Mouse (Mus musculus) spleen, embryonic (tissue): ENCODE results near the gene Tmem239.

Experiments
- CTCF ChIA-PET: fragments of 350-600 bp; sonication (Branson Sonifier 250); formaldehyde crosslinking; loops from one replicate; lab custom pipeline; 2022; lab: Charles Lee

The Tmem239 gene

DNA sequence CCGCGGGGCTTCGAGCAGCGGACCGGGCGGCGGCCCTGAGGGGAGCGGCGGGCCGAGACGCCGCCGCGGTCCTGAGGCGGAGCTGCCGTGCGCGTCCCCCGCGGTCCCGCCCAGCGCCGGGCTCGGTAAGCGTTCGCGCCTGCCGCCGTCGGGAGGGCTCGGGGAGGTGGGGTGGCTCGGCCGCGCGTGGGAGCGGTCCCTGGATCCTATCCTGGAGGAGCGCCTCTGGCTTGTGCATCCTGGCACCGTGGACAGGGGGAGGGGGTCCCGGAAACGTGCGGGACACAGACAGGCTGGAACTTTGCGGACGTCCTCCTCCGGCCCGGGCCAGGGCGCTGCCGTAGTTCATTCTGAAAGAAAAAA is 44.1 kb downstream of the Tmem239 start:
- CTCF ChIA-PET = no interaction called here

DNA sequence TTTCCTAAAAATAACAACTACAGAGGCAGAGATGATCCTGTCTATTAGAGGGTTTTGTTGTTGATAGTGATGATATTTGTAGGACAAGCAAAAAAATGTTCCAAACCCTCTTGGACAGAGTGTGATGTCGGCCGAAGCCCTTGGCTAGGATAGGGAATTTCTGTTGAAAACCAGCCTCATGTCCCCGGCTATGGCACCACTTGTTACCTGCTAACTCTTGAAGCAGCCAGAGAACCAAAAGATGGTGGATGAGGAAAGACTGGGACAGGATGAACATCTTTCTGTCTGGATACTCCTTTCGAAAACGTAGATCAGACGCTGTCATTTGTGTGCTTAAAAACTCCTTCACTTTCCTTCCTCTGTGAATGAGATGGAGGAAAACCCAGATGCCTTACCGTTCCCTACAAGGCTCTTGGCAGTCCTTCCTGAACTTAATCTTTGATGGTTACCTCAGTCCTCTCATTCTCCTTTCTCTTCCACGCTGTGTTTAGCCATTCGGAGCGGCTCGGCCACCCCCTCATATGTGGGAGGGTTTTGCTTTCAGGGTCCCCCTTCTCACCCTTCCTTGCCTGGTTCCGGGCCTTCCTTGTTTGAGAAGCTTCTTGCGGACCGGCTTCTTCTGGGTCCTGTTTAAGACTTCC is 44.9 kb downstream of the Tmem239 start:
- CTCF ChIA-PET = no interaction called here

DNA sequence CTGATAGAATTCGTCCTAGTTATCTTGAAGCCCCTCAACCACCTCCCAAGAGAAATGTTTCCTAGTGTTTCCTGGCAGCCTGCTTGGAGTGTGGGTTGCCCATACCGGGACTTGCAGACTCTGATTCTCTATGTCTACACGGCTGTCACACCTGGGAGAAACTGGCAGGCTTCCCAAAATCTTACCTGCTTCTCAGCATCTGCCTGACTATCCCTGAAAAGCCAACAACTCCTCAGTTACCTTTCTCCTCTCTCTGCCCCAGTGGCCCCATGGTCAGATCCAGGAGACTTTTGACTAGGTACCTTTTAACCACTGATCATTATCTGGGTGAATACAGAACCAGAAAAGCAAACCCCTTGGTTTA is 45.4 kb downstream of the Tmem239 start:
- CTCF ChIA-PET = no interaction called here

DNA sequence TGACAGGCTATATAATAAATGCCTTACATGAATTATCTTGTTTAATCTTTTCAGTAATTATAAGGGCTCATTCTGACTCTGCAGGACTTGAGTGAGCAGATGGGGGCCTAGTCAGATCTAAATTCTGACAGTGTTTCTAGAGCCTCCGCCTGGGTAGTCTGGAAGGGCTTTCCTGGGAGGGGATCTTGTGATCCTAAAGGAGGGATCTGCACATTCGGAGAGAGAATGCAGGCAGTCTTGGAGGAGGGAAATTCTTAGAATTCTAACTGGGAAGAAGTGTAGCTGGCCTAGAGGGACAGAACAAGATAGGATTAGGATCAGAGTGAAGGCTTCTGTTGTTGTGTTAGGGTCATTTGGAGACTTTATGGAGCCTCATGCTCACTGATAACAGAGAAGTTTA is 46.0 kb downstream of the Tmem239 start:
- CTCF ChIA-PET = no interaction called here

GRCm38 (mm10) chr2:130453421-130453820 is 47.1 kb downstream of the Tmem239 start:
- CTCF ChIA-PET = interaction anchor here (0.6 kb wide), 1 partner anchor 36 kb away, joined by 3 read pairs; no protein-coding TSS in a partner anchor

DNA sequence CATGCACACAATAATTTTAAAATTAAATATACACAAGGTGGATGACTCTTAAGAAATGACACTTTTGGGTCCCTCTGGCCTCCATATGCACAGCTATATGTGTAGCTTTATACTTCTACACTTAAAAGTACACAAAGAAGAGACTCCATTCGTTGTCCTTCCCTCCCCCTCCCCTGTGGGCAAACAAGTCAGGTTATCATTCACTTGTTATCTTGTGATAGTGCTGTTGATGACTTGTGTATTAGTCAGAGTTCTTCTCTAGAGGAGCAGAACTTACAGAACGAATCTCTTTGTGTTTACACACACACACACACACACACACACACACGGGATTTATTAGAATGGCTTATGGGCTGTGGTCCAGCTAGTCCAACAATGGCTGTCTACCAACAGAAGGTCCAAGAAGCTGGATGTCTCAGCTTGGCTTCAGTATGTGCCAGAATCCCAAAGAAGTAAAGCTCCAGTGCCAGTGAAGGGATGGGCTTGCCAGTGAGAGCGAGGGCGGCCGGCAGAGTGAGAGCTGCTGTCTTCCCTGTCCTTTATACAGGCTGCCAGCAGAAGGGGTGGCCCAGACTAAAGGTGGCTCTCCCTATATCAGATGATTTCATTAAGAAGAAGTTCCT is 48.6 kb downstream of the Tmem239 start:
- CTCF ChIA-PET = interaction anchor here (0.6 kb wide), 1 partner anchor 219 kb away, joined by 3 read pairs; no protein-coding TSS in a partner anchor
